Mouse (Mus musculus): ENCODE data around the gene Fpr2.

GRCm38 (mm10) chr17:17883840-17884239, 3.8 kb upstream of the Fpr2 start, which contains the start of gene Fpr1:
- TF ChIP-seq CTCF (IDR thresholded peaks at IDR 0.05; ENCODE audit: low read depth) (no peak), EP300 (optimal IDR thresholded peaks at IDR 0.05) (no peak)
